Mouse (Mus musculus) heart, adult 2 months (tissue): ENCODE measurements around the gene Birc6.

Source experiments
- CTCF ChIP-seq: fragments of 200-600 bp; IDR thresholded peaks from 2 replicates; pipeline ENCODE4 v1.8.1; 2022; ENCODE audit warnings: antibody characterized with exemption, mild to moderate bottlenecking, moderate library complexity
- EP300 ChIP-seq: fragments of 200-500 bp; IDR thresholded peaks from 2 replicates; pipeline ENCODE4 v1.6.1; 2011; ENCODE audit warnings: low read depth, low read length, control low read depth; ENCODE audit not compliant: insufficient read depth

DNA sequence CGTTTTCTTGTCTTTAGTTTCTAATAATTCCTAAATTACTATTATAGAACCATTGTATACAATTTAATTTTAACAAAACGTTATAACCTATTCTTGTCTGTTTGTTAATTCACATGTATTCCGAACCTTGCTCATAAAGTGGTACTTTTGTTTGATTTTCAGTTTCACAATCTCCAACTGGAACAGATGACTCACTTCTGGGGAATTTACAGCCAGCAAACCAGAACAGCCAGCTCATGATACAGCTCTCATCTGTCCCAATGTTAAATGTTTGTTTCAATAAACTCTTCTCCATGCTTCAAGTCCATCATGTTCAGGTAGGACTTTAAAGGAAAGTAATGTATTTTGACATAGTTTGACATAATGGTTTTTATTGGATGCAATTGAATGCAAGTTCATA is 102.7 kb downstream of the Birc6 start:
- no peak for TF ChIP-seq CTCF
- no peak for TF ChIP-seq EP300
